Mouse (Mus musculus) limb, embryonic 15.5 days (tissue): ENCODE measurements around the gene 1700019D03Rik. TPM values are rescaled to one million over a fixed set of nuclear protein-coding genes. Genes with fewer than 3 reads are reported as not detected.
A peak's percentile ranks its signal among the peaks of the same experiment; 100 is the strongest.

ENCODE experiments used
- ATAC-seq: fragments of 200-750 bp; cut with Nextera tagmentation; 2 replicates; pipeline ENCODE4 v1.8.0; 2017; ENCODE audit warnings: low read depth, moderate TSS enrichment; ENCODE audit not compliant: insufficient number of reproducible peaks, low FRiP score, low TSS enrichment
- H3K27ac ChIP-seq: fragments of 300-500 bp; sonication (generic); 2 replicates; pipeline ENCODE4 v1.5.1; 2015; ENCODE audit warnings: moderate library complexity, mild to moderate bottlenecking, inconsistent platforms
- H3K27me3 ChIP-seq: fragments of 300-500 bp; sonication (generic); 2 replicates; pipeline ENCODE4 v1.6.1; 2015; ENCODE audit warnings: inconsistent platforms
- H3K36me3 ChIP-seq: fragments of 300-500 bp; sonication (generic); 2 replicates; pipeline ENCODE4 v1.6.1; 2015; ENCODE audit warnings: inconsistent platforms
- H3K4me1 ChIP-seq: fragments of 300-500 bp; sonication (generic); 2 replicates; pipeline ENCODE4 v1.6.1; 2015; ENCODE audit warnings: inconsistent platforms
- H3K4me2 ChIP-seq: fragments of 300-500 bp; sonication (generic); 2 replicates; pipeline ENCODE4 v1.6.1; 2015; ENCODE audit warnings: mild to moderate bottlenecking, inconsistent platforms
- H3K4me3 ChIP-seq: fragments of 300-500 bp; sonication (generic); 2 replicates; pipeline ENCODE4 v1.5.1; 2015; ENCODE audit warnings: mild to moderate bottlenecking, inconsistent platforms
- H3K9ac ChIP-seq: fragments of 300-500 bp; sonication (generic); 2 replicates; pipeline ENCODE4 v1.6.1; 2015; ENCODE audit warnings: inconsistent platforms
- H3K9me3 ChIP-seq: fragments of 300-500 bp; sonication (generic); 2 replicates; pipeline ENCODE4 v1.6.1; 2016; ENCODE audit warnings: inconsistent platforms
- WGBS: fragments of 180-500 bp; shearing (Covaris S2); methylation state at CpG from one replicate; pipeline ENCODE4 v1.1.7; 2015; 5-methylcytosine and 5-hydroxymethylcytosine counted together
- polyA plus RNA-seq: library from polyadenylated mRNA; unstranded; fragments of >200 nt; fragmentation: Nextera tagmentation; extraction: Ambion mirVana; gene quantifications from 2 replicates; pipeline ENCODE4 v1.2.1, GENCODE M21; 2015

1700019D03Rik gene
- polyA plus RNA-seq, 1 experiment from 2014 or later, result 2.5 TPM

- Histone ChIP-seq H3K9me3 (no peaks in the 10 kb centered on the region), H3K36me3 (no peaks in the 10 kb centered on the region), H3K4me1 (no peaks in the 10 kb centered on the region), H3K27ac (no peak overlapping the region), H3K9ac (no peak overlapping the region), H3K4me2 (no peak overlapping the region), H3K4me3 (no peak overlapping the region), H3K27me3 (no peaks in the 10 kb centered on the region)
- WGBS, result 67% methylated on average over 5 of the region's 5 CpGs
- no peak for ATAC-seq
These were observed 4.4 kb downstream of the 1700019D03Rik start for GRCm38 (mm10) chr1:53015606-53016005.

- H3K4me2 ChIP-seq, result no peak overlapping the region
- H3K4me3 ChIP-seq, result no peak overlapping the region
- H3K9me3 ChIP-seq, result no peaks in the 10 kb centered on the region
- no peak overlapping the region for H3K27ac ChIP-seq
- no peak for ATAC-seq
- no peak overlapping the region for H3K9ac ChIP-seq
- no peaks in the 10 kb centered on the region for H3K36me3 ChIP-seq
- WGBS, result 77% methylated on average over 6 of the region's 6 CpGs
- no peaks in the 10 kb centered on the region for H3K4me1 ChIP-seq
- no peaks in the 10 kb centered on the region for H3K27me3 ChIP-seq
These were observed 5.3 kb downstream of the 1700019D03Rik start for GRCm38 (mm10) chr1:53014716-53015115.

GRCm38 (mm10) chr1:52986692-52987091, 33.3 kb downstream of the 1700019D03Rik start:
- WGBS, result 62% methylated on average over 5 of the region's 5 CpGs

GRCm38 (mm10) chr1:52973198-52973597, 46.8 kb downstream of the 1700019D03Rik start:
- WGBS, result 64% methylated on average over 5 of the region's 5 CpGs
- Histone ChIP-seq H3K4me2 (no peak overlapping the region), H3K27ac (no peak overlapping the region), H3K36me3 (no peaks in the 10 kb centered on the region), H3K9ac (no peak overlapping the region), H3K4me1 (no peaks in the 10 kb centered on the region), H3K4me3 (no peak overlapping the region), H3K9me3 (no peaks in the 10 kb centered on the region), H3K27me3 (no peaks in the 10 kb centered on the region)
- no peak for ATAC-seq

More at GRCm38 (mm10) chr1:52986692-52987091, 33.3 kb downstream of the 1700019D03Rik start:
- H3K9ac ChIP-seq, result no peak overlapping the region
- H3K4me2 ChIP-seq, result no peak overlapping the region
- H3K27ac ChIP-seq, result no peak overlapping the region
- no peak for ATAC-seq
- H3K36me3 ChIP-seq, result no peaks in the 10 kb centered on the region
- H3K4me1 ChIP-seq, result no peaks in the 10 kb centered on the region
- no peak overlapping the region for H3K4me3 ChIP-seq
- H3K27me3 ChIP-seq, result no peaks in the 10 kb centered on the region
- H3K9me3 ChIP-seq, result no peaks in the 10 kb centered on the region

GRCm38 (mm10) chr1:52971881-52972503, 48.0 kb downstream of the 1700019D03Rik start:
- no peak for ATAC-seq
- no peaks in the 10 kb centered on the region for H3K36me3 ChIP-seq
- no peak overlapping the region for H3K4me2 ChIP-seq
- H3K27ac ChIP-seq, result no peak overlapping the region
- no peaks in the 10 kb centered on the region for H3K4me1 ChIP-seq
- H3K9me3 ChIP-seq, result no peaks in the 10 kb centered on the region
- 79% methylated on average over 2 of the region's 2 CpGs for WGBS
- H3K9ac ChIP-seq, result no peak overlapping the region
- no peaks in the 10 kb centered on the region for H3K27me3 ChIP-seq
- no peak overlapping the region for H3K4me3 ChIP-seq

- Histone ChIP-seq H3K4me1 (no peaks in the 10 kb centered on the region), H3K27me3 (no peaks in the 10 kb centered on the region), H3K36me3 (no peaks in the 10 kb centered on the region), H3K9me3 (no peaks in the 10 kb centered on the region), H3K4me3 (no peak overlapping the region), H3K9ac (no peak overlapping the region), H3K27ac (no peak overlapping the region), H3K4me2 (no peak overlapping the region)
- ATAC-seq, result no peak
- 75% methylated on average over 8 of the region's 8 CpGs for WGBS
These were observed 55.4 kb downstream of the 1700019D03Rik start for GRCm38 (mm10) chr1:52964581-52964980.

- no peak for ATAC-seq
- Histone ChIP-seq H3K27ac (no peak overlapping the region), H3K36me3 (no peaks in the 10 kb centered on the region), H3K9ac (no peak overlapping the region), H3K4me1 (no peaks in the 10 kb centered on the region), H3K4me2 (no peak overlapping the region), H3K27me3 (no peaks in the 10 kb centered on the region), H3K9me3 (no peaks in the 10 kb centered on the region), H3K4me3 (no peak overlapping the region)
- WGBS, result 60% methylated on average over 2 of the region's 2 CpGs
These were observed 56.9 kb downstream of the 1700019D03Rik start for GRCm38 (mm10) chr1:52963097-52963496.

- no peak overlapping the region for H3K4me2 ChIP-seq
These were observed 59.8 kb downstream of the 1700019D03Rik start for GRCm38 (mm10) chr1:52960191-52960590.

GRCm38 (mm10) chr1:52956746-52957145, 63.2 kb downstream of the 1700019D03Rik start:
- Histone ChIP-seq H3K9ac (no peak overlapping the region), H3K27ac (no peak overlapping the region), H3K9me3 (no peaks in the 10 kb centered on the region), H3K36me3 (no peaks in the 10 kb centered on the region), H3K4me1 (peaks cover 17% of the 10 kb centered on the region), H3K27me3 (peaks cover 9% of the 10 kb centered on the region; the same call in 1 of the 2 replicates), H3K4me3 (no peak overlapping the region), H3K4me2 (no peak overlapping the region)
- no peak for ATAC-seq
- WGBS, result 76% methylated on average over 4 of the region's 4 CpGs

More at GRCm38 (mm10) chr1:52960191-52960590, 59.8 kb downstream of the 1700019D03Rik start:
- ATAC-seq, result no peak
- no peaks in the 10 kb centered on the region for H3K36me3 ChIP-seq
- WGBS, result 51% methylated on average over 6 of the region's 6 CpGs
- no peak overlapping the region for H3K4me3 ChIP-seq
- H3K27ac ChIP-seq, result no peak overlapping the region
- no peaks in the 10 kb centered on the region for H3K9me3 ChIP-seq
- H3K27me3 ChIP-seq, result no peaks in the 10 kb centered on the region
- no peak overlapping the region for H3K9ac ChIP-seq
- H3K4me1 ChIP-seq, result no peaks in the 10 kb centered on the region

- Histone ChIP-seq H3K4me1 (peaks cover 17% of the 10 kb centered on the region), H3K27ac (no peak overlapping the region), H3K36me3 (no peaks in the 10 kb centered on the region), H3K27me3 (peaks cover 9% of the 10 kb centered on the region; the same call in 1 of the 2 replicates), H3K9ac (no peak overlapping the region), H3K9me3 (no peaks in the 10 kb centered on the region), H3K4me3 (no peak overlapping the region), H3K4me2 (no peak overlapping the region)
- WGBS, result 38% methylated on average over 6 of the region's 6 CpGs
- no peak for ATAC-seq
These were observed 64.9 kb downstream of the 1700019D03Rik start for GRCm38 (mm10) chr1:52955102-52955501.

GRCm38 (mm10) chr1:52954456-52954855, 65.5 kb downstream of the 1700019D03Rik start:
- peaks cover 17% of the 10 kb centered on the region for H3K4me1 ChIP-seq
- 81% methylated on average over 2 of the region's 2 CpGs for WGBS
- ATAC-seq, result no peak
- H3K4me2 ChIP-seq, result no peak overlapping the region
- no peaks in the 10 kb centered on the region for H3K36me3 ChIP-seq
- H3K27me3 ChIP-seq, result peaks cover 9% of the 10 kb centered on the region; the same call in 1 of the 2 replicates
- no peak overlapping the region for H3K27ac ChIP-seq
- H3K4me3 ChIP-seq, result no peak overlapping the region
- H3K9ac ChIP-seq, result no peak overlapping the region
- no peaks in the 10 kb centered on the region for H3K9me3 ChIP-seq

GRCm38 (mm10) chr1:52953548-52953947, 66.4 kb downstream of the 1700019D03Rik start:
- Histone ChIP-seq H3K9ac (no peak overlapping the region), H3K9me3 (no peaks in the 10 kb centered on the region), H3K27ac (no peak overlapping the region), H3K4me3 (peak overlapping the region; percentile 53; the same call in 1 of the 2 replicates), H3K4me1 (peaks cover 17% of the 10 kb centered on the region), H3K27me3 (peaks cover 9% of the 10 kb centered on the region; the same call in 1 of the 2 replicates), H3K36me3 (no peaks in the 10 kb centered on the region), H3K4me2 (no peak overlapping the region)
- WGBS, result 24% methylated on average over 4 of the region's 4 CpGs
- ATAC-seq, result no peak
